Mouse (Mus musculus) hindbrain, embryonic 12.5 days (tissue): ENCODE measurements around the gene Mettl14. TPM values are rescaled to one million over a fixed set of nuclear protein-coding genes. Genes with fewer than 3 reads are reported as not detected.

ENCODE experiments used
- ATAC-seq: fragments of 200-750 bp; cut with Nextera tagmentation; 2 replicates; pipeline ENCODE4 v1.8.0; 2017; ENCODE audit warnings: moderate TSS enrichment; ENCODE audit not compliant: low FRiP score
- H3K27ac ChIP-seq: fragments of 300-500 bp; sonication (generic); 2 replicates; pipeline ENCODE4 v1.5.1; 2016; ENCODE audit warnings: mild to moderate bottlenecking
- H3K27me3 ChIP-seq: fragments of 300-500 bp; sonication (generic); 2 replicates; pipeline ENCODE4 v1.6.1; 2016; ENCODE audit warnings: mild to moderate bottlenecking
- H3K36me3 ChIP-seq: fragments of 300-500 bp; sonication (generic); 2 replicates; pipeline ENCODE4 v1.6.1; 2016; ENCODE audit warnings: mild to moderate bottlenecking
- H3K4me1 ChIP-seq: fragments of 300-500 bp; sonication (generic); 2 replicates; pipeline ENCODE4 v1.6.1; 2016
- H3K4me2 ChIP-seq: fragments of 300-500 bp; sonication (generic); replicated peaks from 2 replicates; pipeline ENCODE4 v1.6.1; 2016; ENCODE audit warnings: mild to moderate bottlenecking
- H3K4me3 ChIP-seq: fragments of 300-500 bp; sonication (generic); 2 replicates; pipeline ENCODE4 v1.5.1; 2016; ENCODE audit warnings: mild to moderate bottlenecking
- H3K9ac ChIP-seq: fragments of 300-500 bp; sonication (generic); 2 replicates; pipeline ENCODE4 v1.6.1; 2016; ENCODE audit warnings: mild to moderate bottlenecking, moderate library complexity
- H3K9me3 ChIP-seq: fragments of 300-500 bp; sonication (generic); replicated peaks from 2 replicates; pipeline ENCODE4 v1.6.1; 2016; ENCODE audit warnings: mild to moderate bottlenecking
- WGBS: fragments of 180-500 bp; shearing (Covaris S2); methylation state at CpG from one replicate; pipeline ENCODE4 v1.1.7; 2016; 5-methylcytosine and 5-hydroxymethylcytosine counted together
- polyA plus RNA-seq: library from polyadenylated mRNA; unstranded; fragments of >200 nt; fragmentation: Nextera tagmentation; extraction: Ambion mirVana; gene quantifications from 2 replicates; pipeline ENCODE4 v1.2.1, GENCODE M21; 2016

Gene Mettl14
- polyA plus RNA-seq, 1 experiment from 2014 or later, result 32.7 TPM

DNA sequence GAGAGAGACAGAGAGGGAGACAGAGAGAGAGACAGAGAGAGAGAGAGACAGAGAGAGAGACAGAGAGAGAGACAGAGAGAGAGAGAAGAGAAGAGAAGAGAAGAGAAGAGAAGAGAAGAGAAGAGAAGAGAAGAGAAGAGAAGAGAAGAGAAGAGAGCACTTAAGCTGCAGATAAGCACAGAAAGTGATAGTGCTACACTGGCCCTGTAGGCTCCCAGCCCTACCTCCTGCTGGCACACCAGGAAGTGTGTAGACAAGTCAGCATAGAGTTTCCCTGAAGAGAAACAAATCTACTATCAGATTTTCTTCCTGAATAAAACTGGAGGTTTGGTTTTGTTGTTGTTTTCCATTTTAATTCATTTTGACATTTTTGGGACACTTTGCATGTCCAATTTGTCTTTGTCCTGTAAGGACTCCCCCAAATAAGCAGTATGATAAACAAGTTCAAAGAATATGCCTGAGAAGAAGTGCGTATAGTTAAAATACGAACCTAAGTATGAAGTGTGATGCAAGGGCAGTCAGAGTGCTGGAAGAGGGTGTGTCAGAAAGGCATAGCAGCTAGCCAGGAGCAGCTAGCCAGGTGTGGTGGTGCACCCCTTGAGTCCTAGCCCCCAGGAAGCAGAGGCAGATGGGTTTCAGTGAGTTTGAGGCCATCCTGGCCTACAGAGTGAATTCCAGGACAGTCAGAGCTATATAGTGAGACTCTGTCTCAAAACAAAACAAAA, 53.4 kb downstream of the Mettl14 start:
- 88% methylated on average over 2 of the region's 2 CpGs for WGBS
- Histone ChIP-seq H3K9me3 (no peaks in the 10 kb centered on the region), H3K9ac (no peak overlapping the region), H3K4me2 (no peak overlapping the region), H3K4me3 (no peak overlapping the region), H3K4me1 (peaks cover 2% of the 10 kb centered on the region; the same call in 1 of the 2 replicates), H3K36me3 (no peaks in the 10 kb centered on the region), H3K27me3 (no peaks in the 10 kb centered on the region), H3K27ac (no peak overlapping the region)
- ATAC-seq, result no peak

DNA sequence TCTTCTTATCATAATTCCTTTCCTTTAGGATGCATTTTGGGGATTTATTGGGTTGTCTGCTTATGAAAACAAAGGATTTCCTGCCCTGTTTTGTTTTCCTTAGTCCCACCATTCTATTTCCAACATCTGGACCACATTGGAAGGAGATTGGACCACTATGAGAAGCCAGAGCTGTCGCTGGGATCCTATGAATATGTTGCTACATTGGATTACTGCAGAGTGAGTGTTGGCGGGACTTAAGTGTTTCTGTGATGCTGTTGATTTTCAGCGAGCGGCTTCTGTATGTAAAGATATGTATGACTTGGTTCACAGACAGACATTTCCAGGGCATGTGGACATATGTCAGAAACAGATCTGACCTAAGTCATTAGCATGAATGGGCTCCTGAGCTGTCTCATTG, 55.7 kb downstream of the Mettl14 start:
- Histone ChIP-seq H3K4me3 (no peak overlapping the region), H3K27me3 (no peaks in the 10 kb centered on the region), H3K9ac (no peak overlapping the region), H3K36me3 (no peaks in the 10 kb centered on the region), H3K4me2 (no peak overlapping the region), H3K27ac (no peak overlapping the region), H3K9me3 (no peaks in the 10 kb centered on the region), H3K4me1 (no peaks in the 10 kb centered on the region)
- ATAC-seq, result no peak
- WGBS, result 82% methylated on average over 4 of the region's 4 CpGs

DNA sequence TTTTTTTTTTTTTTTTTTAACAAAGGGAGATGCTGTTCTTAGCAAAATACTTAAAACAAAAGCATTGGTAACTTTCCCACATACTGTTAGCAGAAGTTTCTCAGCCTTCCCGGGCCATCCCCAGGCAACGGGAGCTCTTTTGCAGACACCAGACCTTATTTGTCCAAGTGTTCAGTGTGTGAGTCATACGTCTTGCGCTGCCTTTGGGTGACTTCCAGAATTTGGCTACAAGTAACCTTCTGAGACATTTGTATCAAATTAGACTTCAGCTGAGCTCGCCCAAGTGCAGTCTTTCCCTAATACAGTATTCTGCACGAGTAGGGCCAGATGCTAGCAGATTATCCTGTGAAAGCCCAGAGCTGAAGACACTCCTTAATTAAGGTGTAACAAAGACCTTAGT, 56.7 kb downstream of the Mettl14 start:
- no peaks in the 10 kb centered on the region for H3K36me3 ChIP-seq
- no peak overlapping the region for H3K27ac ChIP-seq
- H3K9me3 ChIP-seq, result no peaks in the 10 kb centered on the region
- H3K4me1 ChIP-seq, result no peaks in the 10 kb centered on the region
- no peak overlapping the region for H3K9ac ChIP-seq
- H3K27me3 ChIP-seq, result no peaks in the 10 kb centered on the region
- no peak overlapping the region for H3K4me3 ChIP-seq
- no peak for ATAC-seq
- H3K4me2 ChIP-seq, result no peak overlapping the region
- WGBS, result 67% methylated on average over 6 of the region's 6 CpGs

DNA sequence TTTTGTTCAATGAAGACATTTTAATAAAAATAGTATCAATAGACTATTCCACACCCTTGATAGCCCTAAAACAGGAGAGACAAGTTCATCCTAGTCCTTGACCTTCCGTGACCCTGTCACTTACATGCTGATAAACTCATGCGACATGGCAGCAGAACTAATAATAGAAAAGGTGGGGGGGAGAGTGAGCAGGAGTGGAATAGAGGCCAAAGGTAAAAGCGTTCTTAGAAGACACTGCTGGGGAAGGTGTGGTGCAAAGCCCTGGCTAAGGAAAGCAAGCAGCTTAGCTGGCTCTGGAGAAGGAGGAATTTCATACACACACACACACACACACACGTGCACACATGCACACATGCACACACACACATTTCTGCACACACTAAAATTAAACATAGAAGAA, 61.6 kb downstream of the Mettl14 start:
- Histone ChIP-seq H3K4me1 (no peaks in the 10 kb centered on the region), H3K27me3 (no peaks in the 10 kb centered on the region), H3K4me3 (no peak overlapping the region), H3K36me3 (no peaks in the 10 kb centered on the region), H3K4me2 (no peak overlapping the region), H3K9me3 (no peaks in the 10 kb centered on the region), H3K27ac (no peak overlapping the region), H3K9ac (no peak overlapping the region)
- 83% methylated on average over 4 of the region's 4 CpGs for WGBS
- no peak for ATAC-seq

DNA sequence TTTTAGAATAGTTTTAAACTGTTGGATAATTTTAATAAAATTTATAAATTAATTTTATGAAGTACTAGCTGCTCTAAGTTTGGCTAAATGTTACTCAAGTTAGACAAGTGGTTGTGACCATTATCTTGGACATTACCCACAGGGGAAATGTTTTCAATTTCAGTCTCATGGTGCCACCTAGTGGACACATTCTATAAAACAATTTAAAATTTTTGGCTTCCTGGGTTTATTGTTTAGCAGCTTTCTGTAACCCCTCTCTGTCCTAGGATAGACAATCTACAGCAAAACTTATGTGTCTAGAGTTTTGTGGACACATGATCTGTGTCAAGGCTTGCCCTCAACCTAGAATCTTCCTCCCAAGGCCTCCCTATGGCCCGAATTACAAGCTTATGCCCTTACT, 63.8 kb downstream of the Mettl14 start:
- H3K4me3 ChIP-seq, result no peak overlapping the region
- no peaks in the 10 kb centered on the region for H3K36me3 ChIP-seq
- H3K9ac ChIP-seq, result no peak overlapping the region
- no peaks in the 10 kb centered on the region for H3K4me1 ChIP-seq
- no peak overlapping the region for H3K27ac ChIP-seq
- 31% methylated on average over 1 of the region's 1 CpGs for WGBS
- peak; percentile 59; the same call in 1 of the 2 replicates for ATAC-seq
- H3K27me3 ChIP-seq, result no peaks in the 10 kb centered on the region
- H3K9me3 ChIP-seq, result no peaks in the 10 kb centered on the region
- no peak overlapping the region for H3K4me2 ChIP-seq

DNA sequence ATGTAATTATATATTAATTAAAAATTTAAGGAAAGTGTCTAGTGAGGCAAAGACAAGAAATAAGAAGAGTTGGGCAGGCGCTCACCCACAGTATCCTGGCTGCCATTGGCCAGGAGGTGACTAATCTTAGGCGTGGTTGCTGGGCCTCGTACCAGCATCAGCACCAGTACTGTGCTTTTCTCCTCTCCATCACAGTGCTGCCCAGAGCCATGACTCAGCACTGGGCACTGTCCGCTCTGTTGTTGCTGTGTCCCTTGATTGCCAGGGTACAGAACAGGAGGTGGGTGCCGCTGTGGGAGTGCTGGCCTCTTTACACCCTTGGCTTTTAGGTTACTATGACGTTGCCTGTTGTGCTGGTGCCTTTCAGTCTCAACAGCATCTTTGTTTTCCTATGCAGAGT, 64.3 kb downstream of the Mettl14 start:
- peak; percentile 59; the same call in 1 of the 2 replicates for ATAC-seq
- Histone ChIP-seq H3K4me3 (no peak overlapping the region), H3K4me2 (no peak overlapping the region), H3K4me1 (no peaks in the 10 kb centered on the region), H3K27ac (no peak overlapping the region), H3K27me3 (no peaks in the 10 kb centered on the region), H3K9me3 (no peaks in the 10 kb centered on the region), H3K36me3 (no peaks in the 10 kb centered on the region), H3K9ac (no peak overlapping the region)
- WGBS, result 86% methylated on average over 6 of the region's 6 CpGs

DNA sequence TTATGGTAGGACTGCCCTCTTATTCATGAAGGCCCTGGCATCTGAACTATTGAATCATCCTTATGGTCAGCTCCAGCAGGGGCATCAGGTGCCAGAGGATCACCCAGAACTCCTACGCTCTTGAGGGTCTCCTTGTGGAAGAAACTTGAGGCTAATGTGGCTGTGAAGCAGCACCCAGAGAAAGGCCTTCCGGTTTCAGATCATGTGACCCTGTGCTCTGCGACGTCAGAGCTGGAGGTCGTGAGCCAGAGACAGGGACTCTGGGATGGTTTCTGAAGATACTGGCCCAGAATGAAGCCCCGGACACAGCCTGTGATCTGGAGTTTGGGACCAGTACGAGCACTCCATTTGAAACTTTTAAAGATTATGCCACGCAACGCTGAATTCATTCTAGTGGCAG, 65.6 kb downstream of the Mettl14 start:
- Histone ChIP-seq H3K27ac (no peak overlapping the region), H3K4me2 (no peak overlapping the region), H3K9ac (no peak overlapping the region), H3K4me1 (no peaks in the 10 kb centered on the region), H3K4me3 (no peak overlapping the region), H3K36me3 (no peaks in the 10 kb centered on the region), H3K9me3 (no peaks in the 10 kb centered on the region), H3K27me3 (no peaks in the 10 kb centered on the region)
- 78% methylated on average over 9 of the region's 9 CpGs for WGBS
- ATAC-seq, result no peak

Other genes starting within 250 kb of the Mettl14 start
- gene Synpo2, start 150.0 kb downstream of the Mettl14 start, polyA plus RNA-seq, result 4.0 and 4.2 TPM in 2 replicates
- 33.0 and 38.8 TPM in 2 replicates for gene Sec24d, start 118.7 kb downstream of the Mettl14 start, polyA plus RNA-seq
- 11.0 and 12.6 TPM in 2 replicates for gene Prss12, start 60.8 kb upstream of the Mettl14 start, polyA plus RNA-seq